Mouse (Mus musculus) cerebellum, postnatal 25 days (tissue): Measurements from ENCODE around the gene Phactr1.
"Not testable (repeated sequence)": the region's sequence is repeated elsewhere in the genome, so short reads cannot be mapped to it uniquely, and the experiment has no call there.

ENCODE experiments used
- DNase-seq, 2 experiments: peaks; one replicate each; pipeline ENCODE4 v3.0.0; 2021; ENCODE audit warnings: mixed read lengths in 2 of 2

Gene Phactr1

DNA sequence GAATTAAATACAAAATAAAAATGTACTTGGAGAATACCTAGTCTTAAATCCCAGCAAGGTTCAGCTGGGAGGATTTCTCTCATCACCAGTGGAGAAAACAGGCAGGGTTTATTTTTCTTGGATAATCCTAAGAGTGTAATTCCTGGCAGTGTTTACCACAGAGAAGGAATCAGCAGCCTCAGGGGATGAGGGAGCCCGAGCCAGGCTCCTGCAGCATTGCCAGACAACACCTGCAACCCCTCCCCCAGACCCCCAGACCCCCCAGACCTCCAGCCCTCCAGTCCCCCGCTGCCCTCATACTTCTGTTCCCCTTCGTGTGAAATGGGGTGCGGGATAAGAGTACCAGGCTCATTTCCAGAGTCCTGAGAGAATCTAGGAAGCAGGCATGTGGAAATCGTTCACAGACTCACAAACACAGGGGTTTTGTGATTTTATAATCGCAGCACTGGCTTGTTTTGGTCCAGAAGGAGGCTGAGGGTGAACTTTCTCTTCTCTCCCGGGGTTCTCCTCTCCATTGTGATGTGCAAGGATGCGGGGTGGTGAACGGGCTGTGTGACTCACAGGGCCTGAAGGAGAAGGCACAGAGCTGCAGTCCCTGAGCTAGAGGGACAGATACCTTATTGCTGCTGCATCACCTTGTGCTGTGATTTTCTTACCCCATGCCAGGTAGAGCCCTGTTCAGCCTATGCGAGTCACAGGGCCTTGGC is 249.3 kb downstream of the Phactr1 start:
- peak in 1 of 2 experiments; percentile 25 for DNase-seq

DNA sequence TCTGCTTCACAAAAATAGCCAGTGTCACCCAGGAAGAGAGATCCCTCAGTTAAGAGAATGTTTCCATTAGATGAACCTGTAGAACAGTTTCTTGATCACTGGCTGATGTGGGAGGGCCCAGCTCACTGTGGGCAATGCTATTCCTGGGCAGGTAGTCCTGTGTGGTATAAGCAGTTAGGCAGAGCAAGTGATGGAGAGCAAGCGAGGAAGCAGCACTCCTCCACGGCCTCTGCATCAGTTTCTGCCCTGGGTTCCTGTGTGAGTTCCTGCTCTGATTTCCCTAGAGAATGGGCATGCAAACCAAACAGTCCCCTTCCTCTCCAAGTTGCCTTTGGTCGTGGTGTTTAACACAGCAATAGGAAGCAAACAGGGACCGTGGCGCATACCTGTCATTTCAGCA is 251.6 kb downstream of the Phactr1 start:
- DNase-seq = no peak

DNA sequence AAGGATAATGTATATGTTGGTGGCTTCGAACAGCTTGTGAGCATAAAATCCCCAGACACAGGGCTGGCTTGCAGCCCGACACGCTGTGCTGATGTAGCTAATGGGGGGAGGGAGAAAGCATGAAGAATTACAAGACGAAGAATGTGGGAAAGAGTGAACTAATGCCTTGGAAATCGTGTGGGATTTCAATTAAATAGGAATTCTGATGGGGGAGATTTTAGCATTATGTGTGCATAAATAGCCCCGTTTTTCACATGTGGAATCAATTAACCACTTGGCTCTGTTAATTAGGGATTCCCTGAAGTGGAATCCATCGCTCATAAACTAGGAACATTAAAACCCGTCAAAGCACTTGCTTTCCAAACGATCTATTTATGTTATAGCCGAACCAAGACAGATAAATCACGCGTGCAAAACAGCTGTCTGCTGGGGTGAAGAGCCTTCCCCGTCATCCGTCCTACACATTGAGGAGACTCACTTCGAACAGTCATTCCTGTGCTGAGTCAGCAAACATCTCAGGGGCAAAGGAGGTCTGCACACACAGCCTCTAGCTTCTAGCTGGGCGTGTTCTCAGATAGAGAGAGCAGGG is 254.2 kb downstream of the Phactr1 start:
- no peak for DNase-seq

DNA sequence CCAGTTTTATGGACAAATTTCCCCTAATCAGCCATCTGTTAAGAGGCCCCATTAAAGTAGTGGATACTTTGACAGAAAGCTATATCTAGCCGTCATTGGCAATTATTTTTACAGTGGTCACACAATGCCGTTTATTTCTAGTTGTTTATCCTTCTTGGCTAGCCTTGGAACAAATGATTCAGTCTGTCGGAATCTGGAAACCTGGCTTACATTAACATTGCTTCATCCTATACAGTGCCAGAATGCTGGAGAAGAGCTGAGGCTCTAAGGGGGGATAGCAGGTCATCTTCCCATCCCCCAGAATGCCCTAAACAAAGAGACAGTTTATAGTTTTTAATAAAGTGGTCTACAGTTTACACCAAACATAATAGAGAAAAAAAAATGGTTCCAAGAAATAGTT is 257.4 kb downstream of the Phactr1 start:
- DNase-seq = no peak

DNA sequence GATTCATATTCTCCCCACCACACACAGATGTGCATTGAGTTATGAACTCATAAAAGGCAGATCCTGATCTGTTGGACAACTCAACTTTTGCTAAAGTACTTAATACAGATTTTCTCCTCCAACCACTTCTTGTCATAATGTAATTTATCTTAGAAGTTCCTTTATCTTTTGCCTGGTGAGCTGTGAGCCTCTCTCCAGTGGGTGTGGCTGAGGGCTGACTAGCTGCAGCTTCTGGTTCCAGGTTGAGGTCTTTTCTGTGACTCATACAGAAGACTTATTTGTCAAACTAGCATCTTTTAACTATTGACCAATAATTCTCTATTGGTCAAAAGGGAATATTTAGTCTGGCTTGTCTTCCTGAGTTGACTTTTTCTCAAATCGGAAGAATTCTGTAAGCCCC is 257.9 kb downstream of the Phactr1 start:
- DNase-seq = no peak

DNA sequence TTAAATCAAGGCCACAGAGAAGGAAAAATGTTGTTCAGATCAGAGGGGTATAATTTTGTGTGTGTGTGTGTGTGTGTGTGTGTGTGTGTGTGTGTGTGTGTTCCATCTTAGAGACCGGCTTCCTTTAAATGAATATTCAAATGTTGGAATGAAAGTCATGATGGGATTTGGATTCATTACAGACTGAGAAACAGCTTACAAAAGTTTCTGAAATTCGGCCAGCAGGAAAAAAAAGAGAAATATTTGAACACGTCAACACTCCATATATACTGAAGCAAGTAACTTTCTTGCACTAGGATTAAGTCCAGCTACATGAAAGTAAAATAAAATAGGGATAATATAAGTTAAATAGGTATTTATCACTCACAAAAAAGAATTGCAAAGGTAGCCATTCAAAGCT is 259.8 kb downstream of the Phactr1 start:
- DNase-seq = no peak

DNA sequence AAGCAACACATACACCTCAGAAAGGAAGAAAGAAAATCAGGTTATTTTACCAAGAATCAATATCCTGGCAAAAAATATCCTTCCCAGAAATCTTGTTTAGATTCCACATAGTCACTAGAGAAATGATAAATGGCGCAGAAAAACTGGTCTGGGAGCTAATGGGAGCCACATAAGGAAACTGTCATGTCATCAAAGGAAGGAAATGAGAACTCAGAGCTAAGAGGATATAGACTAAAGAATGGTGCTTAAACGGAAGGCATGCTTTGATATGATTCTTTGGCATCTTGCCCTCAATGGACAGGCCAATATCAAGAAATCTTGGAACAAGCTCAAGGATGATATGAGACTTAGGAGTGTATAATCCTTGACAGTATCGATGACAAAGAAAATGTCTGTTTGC is 263.7 kb downstream of the Phactr1 start:
- DNase-seq = no peak

DNA sequence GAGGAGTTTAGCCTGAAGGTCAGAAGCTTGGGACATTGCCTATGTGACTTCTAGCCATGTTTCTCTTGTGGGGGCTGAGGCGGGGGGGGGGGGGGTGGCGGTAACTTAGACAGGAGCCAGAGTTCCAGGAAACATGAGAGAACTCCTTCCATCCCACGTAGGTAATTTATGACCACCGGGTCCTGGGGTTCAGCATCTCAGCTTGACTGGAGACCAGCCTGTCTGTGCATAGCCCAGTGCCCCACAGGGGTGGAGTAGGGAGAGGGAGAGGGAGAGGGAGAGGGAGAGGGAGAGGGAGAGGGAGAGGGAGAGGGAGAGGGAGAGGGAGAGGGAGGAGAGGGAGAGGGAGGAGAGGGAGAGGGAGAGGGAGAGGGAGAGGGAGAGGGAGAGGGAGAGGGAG is 264.8 kb downstream of the Phactr1 start:
- DNase-seq = not testable (repeated sequence)

DNA sequence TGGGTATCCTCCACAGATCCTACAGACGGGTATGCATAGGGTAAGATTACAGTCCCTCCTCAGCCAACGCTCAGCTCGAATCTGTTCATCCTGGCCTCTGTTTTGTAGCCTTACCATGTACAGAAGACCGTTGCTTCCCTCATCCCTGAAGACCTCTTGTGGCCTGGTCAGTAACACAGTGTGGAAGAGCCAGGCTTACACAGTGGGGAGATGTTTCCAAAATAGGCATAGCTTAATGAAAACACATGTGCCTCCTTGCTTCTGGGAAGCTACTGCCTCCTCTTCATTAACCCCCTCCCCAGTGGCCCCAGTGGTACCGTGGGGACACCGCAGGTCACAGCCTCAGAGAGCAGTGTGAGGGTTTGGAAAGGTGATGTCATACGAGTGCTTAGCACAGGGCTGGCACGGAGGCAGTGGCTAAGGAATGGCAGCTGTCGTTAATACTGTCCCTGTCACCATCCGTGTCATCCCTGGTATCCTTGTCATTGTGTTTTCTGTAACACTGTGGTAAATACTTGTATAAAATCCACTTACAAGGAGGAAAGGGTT is 268.4 kb downstream of the Phactr1 start:
- no peak for DNase-seq

DNA sequence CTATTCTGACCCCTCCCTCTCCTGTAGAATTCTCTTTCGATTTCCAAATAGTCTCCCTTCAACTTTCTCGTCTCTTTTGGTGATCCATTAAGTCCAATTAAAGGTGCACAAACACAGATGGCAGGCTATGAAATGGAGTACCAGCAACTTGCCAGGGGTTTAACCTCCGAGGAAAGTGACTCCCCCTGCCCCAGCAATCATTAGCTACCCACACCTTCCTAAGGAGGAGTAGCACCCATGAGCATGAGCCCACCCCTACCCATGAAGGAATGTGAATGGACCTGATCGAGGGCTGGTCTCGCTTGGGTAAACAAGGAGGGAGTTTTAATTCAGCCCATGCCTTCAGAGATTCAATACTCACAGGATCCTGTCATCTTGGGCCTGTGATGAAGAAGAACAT is 268.9 kb downstream of the Phactr1 start:
- no peak for DNase-seq

DNA sequence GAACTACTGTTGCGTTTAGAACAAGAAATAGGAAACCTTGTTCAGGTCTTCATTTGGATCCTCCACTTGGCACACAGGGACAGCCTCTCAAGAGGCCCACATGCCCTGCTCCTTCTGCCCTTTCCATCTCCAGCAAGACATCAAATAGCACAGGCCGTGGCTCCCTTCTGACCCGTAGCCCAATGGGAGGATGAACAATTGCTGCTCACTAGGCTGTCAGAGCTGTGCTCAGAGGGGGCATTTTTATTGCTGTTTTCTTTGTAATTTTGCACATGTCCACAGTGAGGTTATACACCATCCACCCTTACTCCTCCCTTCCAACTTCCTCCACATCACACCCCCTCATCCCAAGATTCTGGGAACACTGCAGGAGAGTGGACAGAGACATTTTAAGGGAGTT is 269.6 kb downstream of the Phactr1 start:
- no peak for DNase-seq

DNA sequence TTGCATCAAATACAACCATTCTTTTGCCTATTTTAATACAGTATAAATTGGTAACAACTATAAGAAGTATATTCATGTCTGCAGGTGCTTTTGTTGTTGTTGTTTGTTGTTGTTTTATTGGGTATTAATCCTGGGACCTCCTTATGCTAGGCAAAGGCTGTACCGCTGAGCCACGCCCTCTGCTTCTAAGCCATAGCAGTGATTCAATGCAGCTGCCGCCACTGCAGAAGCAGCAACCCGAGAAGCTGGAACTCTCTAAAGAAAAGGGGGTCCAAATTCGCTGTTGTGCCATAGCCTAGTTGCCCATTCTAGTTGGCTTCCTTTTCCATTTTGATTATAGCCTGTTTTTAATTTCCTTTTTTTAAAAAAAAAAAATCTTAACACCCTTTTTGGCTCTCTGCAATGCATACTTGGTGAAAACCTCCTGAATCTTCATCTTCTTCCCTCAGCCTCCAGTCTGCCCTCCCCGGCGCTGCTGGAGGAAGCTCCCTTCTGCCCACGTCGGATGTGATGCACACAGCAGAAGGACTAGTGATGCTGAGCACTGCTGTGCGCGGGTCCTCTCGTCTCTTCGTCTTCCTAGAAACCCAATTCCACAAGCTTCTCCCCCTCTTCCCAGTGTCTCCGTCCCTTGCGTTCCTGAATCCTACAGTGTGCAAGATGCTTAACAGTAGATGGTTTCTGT is 271.8 kb downstream of the Phactr1 start:
- no peak for DNase-seq

DNA sequence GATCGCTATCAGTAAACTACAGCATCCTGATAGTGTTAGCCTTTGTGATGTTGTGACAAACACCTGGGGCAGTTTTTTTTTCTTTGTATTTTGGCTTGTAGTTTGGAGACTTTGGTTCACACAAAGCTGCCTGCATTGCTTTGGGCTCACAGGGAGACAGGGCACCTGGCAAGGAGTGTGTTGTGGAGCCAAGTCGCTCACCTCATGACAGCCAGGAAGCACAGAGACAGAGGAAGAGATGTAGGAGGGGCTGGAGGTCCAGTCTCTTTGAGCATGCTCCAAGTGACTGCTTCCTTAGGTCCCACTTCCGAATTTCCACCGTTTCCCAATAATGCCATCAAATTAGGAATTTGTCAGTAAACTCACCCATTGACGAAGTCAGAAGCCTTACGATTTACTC is 272.6 kb downstream of the Phactr1 start:
- DNase-seq = no peak

DNA sequence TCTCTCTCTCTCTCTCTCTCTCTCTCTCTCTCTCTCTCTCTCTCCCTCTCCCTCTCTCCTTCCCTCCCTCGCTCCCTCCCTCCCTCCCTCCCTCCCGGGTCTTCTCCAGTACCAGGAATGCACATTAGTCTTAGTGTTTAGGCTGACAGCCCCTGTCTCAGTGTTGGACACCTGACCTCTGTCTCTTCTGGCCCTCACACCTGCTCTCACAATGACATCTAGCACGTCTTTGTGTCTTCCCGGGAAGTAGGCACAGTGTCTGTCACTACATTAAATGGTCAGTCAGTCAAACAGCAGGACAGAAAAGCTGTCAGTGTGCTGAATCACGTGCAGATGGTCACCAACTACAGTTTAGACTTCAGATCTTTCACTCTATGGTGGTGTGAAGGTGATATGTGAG is 273.7 kb downstream of the Phactr1 start:
- DNase-seq = no peak

DNA sequence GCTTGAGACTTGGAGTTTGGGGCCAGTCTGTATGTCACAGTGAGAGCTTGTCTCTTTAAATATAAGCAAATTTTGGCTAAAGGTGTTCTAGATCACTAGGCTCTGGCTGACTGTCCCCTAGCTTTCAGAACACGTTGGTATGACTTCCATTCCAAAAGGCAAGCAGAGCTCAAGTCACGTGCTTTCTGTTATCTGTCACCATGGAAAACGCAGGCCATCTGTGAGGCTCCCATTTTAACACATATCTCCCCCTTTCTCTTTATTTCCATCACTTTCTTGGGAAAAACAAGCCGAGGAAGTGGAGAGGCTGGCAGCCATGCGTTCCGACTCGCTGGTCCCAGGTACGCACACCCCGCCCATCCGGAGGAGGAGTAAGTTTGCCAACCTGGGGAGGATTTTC is 275.9 kb downstream of the Phactr1 start:
- no peak for DNase-seq

DNA sequence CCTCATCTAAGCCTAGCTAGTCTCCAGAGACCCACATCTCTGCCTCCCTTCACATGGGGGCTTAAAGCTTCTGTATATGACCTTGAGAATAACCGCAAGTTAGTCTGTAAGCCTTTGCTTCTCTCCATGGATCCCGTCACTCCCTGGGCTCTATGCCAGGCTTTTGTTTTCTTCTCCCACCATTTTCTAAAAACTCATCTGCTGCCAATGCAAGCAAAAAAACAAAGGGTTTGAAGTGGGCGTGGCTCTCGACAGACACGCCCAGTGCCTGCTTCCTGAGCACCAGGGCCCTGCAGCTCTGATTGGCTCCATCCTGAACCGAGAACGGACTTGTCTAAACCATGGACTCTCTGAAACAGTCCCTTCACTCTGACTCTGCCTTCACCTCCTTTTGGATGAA is 277.4 kb downstream of the Phactr1 start:
- no peak for DNase-seq

DNA sequence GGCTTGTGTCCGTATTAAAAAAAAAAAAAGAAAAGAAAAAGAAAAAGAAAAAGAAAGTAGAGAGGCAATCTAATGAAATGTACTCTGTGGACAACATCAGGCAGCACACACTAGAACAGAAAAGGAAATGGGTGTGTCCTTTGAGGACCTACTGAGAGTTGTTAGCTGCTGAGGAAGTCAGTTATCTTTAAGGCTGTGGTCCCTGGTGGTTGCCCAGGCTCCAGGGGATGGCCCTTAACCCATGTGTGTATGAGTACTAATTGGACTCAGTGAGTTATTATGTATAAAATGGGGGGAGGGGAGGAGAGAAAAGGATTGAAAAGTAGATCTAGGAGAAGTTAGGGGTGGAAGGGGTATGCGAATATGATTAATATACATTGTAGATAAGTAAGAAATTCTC is 278.4 kb downstream of the Phactr1 start:
- no peak for DNase-seq

DNA sequence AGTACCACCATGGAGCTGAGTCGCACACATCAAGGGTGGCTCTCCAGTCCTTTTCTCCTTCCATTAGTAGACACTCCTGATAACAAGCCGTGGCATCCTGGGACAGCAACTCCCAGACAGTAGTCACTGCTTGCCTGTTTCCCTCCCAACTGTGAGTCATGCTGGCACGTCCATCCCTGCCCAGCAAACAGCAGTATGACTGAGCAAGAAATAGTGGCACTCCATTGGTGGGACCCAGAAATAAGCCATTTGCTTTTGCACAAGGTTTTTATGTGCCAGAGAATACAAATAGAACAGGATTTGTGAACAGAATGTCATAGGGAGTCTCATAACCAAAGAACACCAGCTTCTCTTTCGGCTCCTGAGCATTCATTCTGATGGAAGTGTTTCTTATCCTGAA is 281.1 kb downstream of the Phactr1 start:
- DNase-seq = no peak

DNA sequence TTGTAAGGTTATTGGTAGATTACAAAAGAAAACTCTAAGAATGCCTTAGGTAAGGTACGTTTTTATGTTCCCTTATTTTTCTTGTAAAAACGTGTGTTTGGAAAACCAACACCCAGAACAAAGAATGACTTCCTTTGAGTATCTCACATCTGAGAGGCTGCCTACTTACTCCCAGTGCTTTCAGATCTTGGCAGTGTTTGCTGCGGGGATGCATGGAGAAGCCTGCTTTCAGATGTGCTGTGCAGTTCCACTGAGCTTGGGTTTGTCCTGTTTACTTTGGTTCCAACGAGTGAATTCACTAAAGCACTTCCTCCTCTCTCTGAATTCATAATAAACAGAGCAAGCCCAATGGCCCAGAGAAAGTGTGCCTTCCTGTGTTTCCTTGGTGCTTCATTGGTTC is 288.1 kb downstream of the Phactr1 start:
- no peak for DNase-seq

DNA sequence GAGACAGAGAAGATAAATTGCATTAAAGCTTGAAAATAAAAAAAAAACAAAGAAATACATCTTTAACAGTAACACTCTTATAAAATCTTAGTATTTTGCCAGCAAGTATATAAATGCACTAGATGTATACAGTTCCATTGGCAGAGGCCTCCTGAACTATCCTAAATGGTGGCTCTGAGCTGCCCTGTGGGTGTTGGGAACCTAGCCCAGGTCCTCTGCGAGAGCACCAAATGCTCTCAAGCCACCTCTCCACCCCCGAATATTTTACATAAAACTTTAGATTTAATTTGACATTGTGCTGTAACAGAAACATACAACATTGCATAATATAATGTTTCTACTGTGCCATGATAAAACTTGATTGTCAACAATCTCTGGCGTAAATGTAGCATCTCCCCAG is 293.1 kb downstream of the Phactr1 start:
- DNase-seq = peak; percentile 49 to 74

DNA sequence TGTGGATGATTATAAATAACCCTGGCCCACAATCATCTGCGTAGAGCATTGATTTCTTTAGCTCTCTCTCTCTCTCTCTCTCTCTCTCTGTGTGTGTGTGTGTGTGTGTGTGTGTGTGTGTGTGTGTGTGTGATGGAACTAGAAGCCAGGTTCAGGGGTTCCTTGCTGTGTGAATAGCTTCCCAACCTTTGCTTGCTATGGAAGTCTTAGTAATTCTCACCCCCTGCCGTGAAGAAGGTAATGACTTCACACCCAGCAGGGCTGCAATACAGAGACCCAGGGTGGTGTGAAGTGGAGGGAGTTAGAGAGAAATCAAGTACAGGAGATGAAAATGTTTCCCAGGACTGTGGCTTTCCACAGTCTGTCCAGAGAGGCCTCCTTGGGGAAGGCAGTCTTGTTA is 293.5 kb downstream of the Phactr1 start:
- DNase-seq = peak; percentile 48 to 51

DNA sequence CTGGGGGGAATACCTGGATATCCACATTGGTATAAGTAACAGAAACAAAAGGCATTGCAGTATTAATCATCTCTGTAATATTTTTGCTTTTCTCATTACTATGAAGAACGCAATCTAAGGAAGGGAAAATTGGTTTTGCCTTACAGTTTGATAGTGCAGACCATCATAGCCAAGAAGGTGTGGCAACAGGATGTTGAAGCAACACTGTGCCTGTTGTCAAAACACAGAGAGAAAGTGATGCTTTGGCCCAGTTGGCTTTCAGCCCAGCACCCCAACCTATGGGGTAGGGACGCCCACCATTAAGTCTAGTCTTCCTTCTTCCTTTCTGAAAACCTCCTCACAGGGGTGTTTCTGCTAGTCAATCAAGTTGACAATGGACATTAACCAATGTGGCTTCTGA is 294.1 kb downstream of the Phactr1 start:
- DNase-seq = no peak

DNA sequence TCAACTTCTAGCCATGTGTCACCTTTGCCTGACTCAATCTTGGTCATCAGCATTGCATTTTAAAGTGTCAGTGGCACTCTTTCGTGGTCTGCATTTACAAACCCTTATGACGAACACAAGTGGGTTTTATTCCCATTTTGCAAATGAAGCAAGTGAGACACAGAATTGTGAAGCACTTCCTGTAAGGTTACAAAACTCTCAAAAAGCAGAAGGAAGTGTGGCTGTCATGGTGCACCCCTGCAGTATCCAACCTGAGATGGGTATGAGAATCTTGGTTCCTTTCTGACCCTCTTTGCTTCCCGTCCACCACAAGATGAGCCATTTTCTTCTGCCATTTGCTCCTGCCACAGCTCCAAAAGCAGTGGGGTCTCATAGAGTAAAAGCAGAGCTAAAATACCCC is 295.7 kb downstream of the Phactr1 start:
- DNase-seq = no peak

DNA sequence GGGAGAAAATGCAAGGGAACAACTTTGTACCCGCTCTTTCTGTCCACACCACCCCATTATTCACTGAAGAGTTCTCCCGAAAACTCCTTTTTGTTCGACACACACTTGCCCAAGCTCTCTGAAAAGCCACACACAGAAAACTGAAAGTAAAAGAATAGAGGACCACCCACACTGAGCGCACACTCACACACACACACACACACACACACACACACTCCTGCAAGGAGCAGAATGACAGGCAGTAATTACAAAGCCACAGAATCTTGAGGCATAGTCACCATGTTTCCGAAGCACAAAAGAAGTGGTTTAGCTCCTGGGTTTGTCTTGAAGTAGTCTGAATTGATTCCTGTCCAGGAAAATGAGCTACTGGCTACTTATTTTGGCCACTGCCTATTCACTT is 296.5 kb downstream of the Phactr1 start:
- no peak for DNase-seq
